Mouse (Mus musculus): Measurements from ENCODE around the gene Obscn. TPM values are rescaled to one million over a fixed set of nuclear protein-coding genes. Genes with fewer than 3 reads are reported as not detected.

Gene Obscn
- total and polyA plus RNA-seq, 3 experiments, result 0.08 to 0.54 TPM; not detected in 1

GRCm38 (mm10) chr11:58978027-58978705 is 158.0 kb downstream of the Obscn start, which contains the start of gene Trim11:
TSS of gene Trim11 (plus strand) at chr11:58978093.
- Histone ChIP-seq H3K36me3 (ENCODE audit: control insufficient read depth in 1 of 2, insufficient read depth in 2 of 2, low read length in 2 of 2) (peaks cover 5 to 23% of the 10 kb centered on the region in 2 experiments; a peak in 3 of 4 replicates), H3K4me1 (ENCODE audit: control insufficient read depth in 1 of 2, insufficient read depth in 2 of 2, low read length in 2 of 2) (peaks cover 15 to 18% of the 10 kb centered on the region in 2 experiments)

GRCm38 (mm10) chr11:58977607-58978026 is 158.6 kb downstream of the Obscn start:
- TF ChIP-seq MYB (IDR thresholded peaks at IDR 0.05; ENCODE audit: low read depth, low read length) (no peak), MAX (IDR thresholded peaks at IDR 0.05; ENCODE audit: low read length) (peak; percentile 72), MXI1 (IDR thresholded peaks at IDR 0.05; ENCODE audit: low read depth, low read length) (peak; percentile 87; the same call in 1 of the 2 replicates), JUND (IDR thresholded peaks at IDR 0.05; ENCODE audit: low read depth, low read length) (no peak), RCOR1 (IDR thresholded peaks at IDR 0.05; ENCODE audit: low read depth, low read length) (0 out of 2 replicates have a peak, but pooled peaks have one; percentile 14), POLR2A (IDR thresholded peaks at IDR 0.05; ENCODE audit: control insufficient read depth in 1 of 2, insufficient read depth in 1 of 2, low read depth in 1 of 2, low read length in 2 of 2, poor library complexity in 1 of 2) (peak in 1 of 2 experiments; percentile 71; a peak in 1 of 4 replicates)
- H3K36me3 ChIP-seq (ENCODE audit: control insufficient read depth in 1 of 2, insufficient read depth in 2 of 2, low read length in 2 of 2), result peaks cover 5 to 23% of the 10 kb centered on the region in 2 experiments; a peak in 3 of 4 replicates
- peak; percentile 67 for DNase-seq (ENCODE audit: low read depth, low spot score)
- peak overlapping the region; percentile 89 for H3K27ac ChIP-seq (ENCODE audit: control insufficient read depth, low read depth, low read length)
- no peaks in the 10 kb centered on the region for H3K9me3 ChIP-seq (replicated peaks; ENCODE audit: insufficient read depth, low read length)
- H3K9ac ChIP-seq (ENCODE audit: control insufficient read depth, low read depth, low read length, poor library complexity, severe bottlenecking), result peak overlapping the region; percentile 81
- H3K27me3 ChIP-seq (ENCODE audit: control insufficient read depth in 1 of 2, insufficient read depth in 2 of 2, low read length in 2 of 2), result no peaks in the 10 kb centered on the region
- H3K4me3 ChIP-seq (ENCODE audit: control insufficient read depth in 1 of 2, insufficient read depth in 1 of 2, low read depth in 2 of 2, low read length in 2 of 2), result peak overlapping the region; percentile 88 to 97
- H3K79me2 ChIP-seq (ENCODE audit: control insufficient read depth, insufficient read depth, low read length, poor library complexity), result peaks cover 52% of the 10 kb centered on the region
- H3K4me1 ChIP-seq (ENCODE audit: control insufficient read depth in 1 of 2, insufficient read depth in 2 of 2, low read length in 2 of 2), result peaks cover 15 to 18% of the 10 kb centered on the region in 2 experiments

More at GRCm38 (mm10) chr11:58978027-58978705, 158.0 kb downstream of the Obscn start, which contains the start of gene Trim11:
- Histone ChIP-seq H3K27me3 (ENCODE audit: control insufficient read depth in 1 of 2, insufficient read depth in 2 of 2, low read length in 2 of 2) (no peaks in the 10 kb centered on the region), H3K9me3 (replicated peaks; ENCODE audit: insufficient read depth, low read length) (no peaks in the 10 kb centered on the region), H3K4me3 (ENCODE audit: control insufficient read depth in 1 of 2, insufficient read depth in 1 of 2, low read depth in 2 of 2, low read length in 2 of 2) (peak within 1 kb of the TSS; percentile 88 to 97), H3K79me2 (ENCODE audit: control insufficient read depth, insufficient read depth, low read length, poor library complexity) (peaks cover 52% of the 10 kb centered on the region), H3K9ac (ENCODE audit: control insufficient read depth, low read depth, low read length, poor library complexity, severe bottlenecking) (peak within 1 kb of the TSS; percentile 81), H3K27ac (ENCODE audit: control insufficient read depth, low read depth, low read length) (peak within 1 kb of the TSS; percentile 89)
- TF ChIP-seq ZNF384 (IDR thresholded peaks at IDR 0.05; ENCODE audit: low read depth, low read length) (peak; percentile 74), GABPA (IDR thresholded peaks at IDR 0.05; ENCODE audit: low read depth, low read length) (0 out of 2 replicates have a peak, but pooled peaks have one; percentile 17), ZKSCAN1 (IDR thresholded peaks at IDR 0.05; ENCODE audit: low read depth, low read length) (no peak), GATA1 (IDR thresholded peaks at IDR 0.05; ENCODE audit: low read depth, low read length) (no peak), MAFK (IDR thresholded peaks at IDR 0.05; ENCODE audit: borderline replicate concordance, low read depth, low read length) (no peak), MXI1 (IDR thresholded peaks at IDR 0.05; ENCODE audit: low read depth, low read length) (peak; percentile 50), SIN3A (IDR thresholded peaks at IDR 0.05; ENCODE audit: low read length) (peak; percentile 93), TBP (IDR thresholded peaks at IDR 0.05; ENCODE audit: low read depth, low read length) (peak; percentile 91), POLR2AphosphoS2 (IDR thresholded peaks at IDR 0.05; ENCODE audit: low read length) (peak; percentile 93; the same call in 1 of the 2 replicates), POLR2A (IDR thresholded peaks at IDR 0.05; ENCODE audit: control insufficient read depth in 1 of 2, insufficient read depth in 1 of 2, low read depth in 1 of 2, low read length in 2 of 2, poor library complexity in 1 of 2) (peak; percentile 78 to 96), JUND (IDR thresholded peaks at IDR 0.05; ENCODE audit: low read depth, low read length) (no peak), CHD2 (IDR thresholded peaks at IDR 0.05; ENCODE audit: low read length) (no peak), ZMIZ1 (IDR thresholded peaks at IDR 0.05; ENCODE audit: low read depth, low read length) (peak; percentile 83), NELFE (IDR thresholded peaks at IDR 0.05; ENCODE audit: low read depth, low read length) (peak; percentile 96), MYC (IDR thresholded peaks at IDR 0.05; ENCODE audit: low read depth, low read length) (0 out of 2 replicates have a peak, but pooled peaks have one; percentile 20), MAZ (IDR thresholded peaks at IDR 0.05; ENCODE audit: low read depth, low read length) (peak; percentile 30; the same call in 1 of the 2 replicates), RAD21 (IDR thresholded peaks at IDR 0.05; ENCODE audit: low read depth, low read length) (no peak), NRF1 (IDR thresholded peaks at IDR 0.05; ENCODE audit: insufficient read depth, low read depth, low read length, poor library complexity, severe bottlenecking) (0 out of 2 replicates have a peak, but pooled peaks have one; percentile 5), POLR2AphosphoS5 (IDR thresholded peaks at IDR 0.05; ENCODE audit: borderline replicate concordance, low read depth, low read length) (no peak), TCF12 (IDR thresholded peaks at IDR 0.05; ENCODE audit: low read depth, low read length) (peak; percentile 59; the same call in 1 of the 2 replicates), TAL1 (IDR thresholded peaks at IDR 0.05; ENCODE audit: low read length) (no peak), USF1 (IDR thresholded peaks at IDR 0.05; ENCODE audit: low read depth, low read length) (no peak), ZC3H11A (IDR thresholded peaks at IDR 0.05; ENCODE audit: low read depth, low read length) (no peak), ELF1 (IDR thresholded peaks at IDR 0.05; ENCODE audit: low read depth, low read length) (peak; percentile 95), CTCF (IDR thresholded peaks at IDR 0.05 in 2 of 3, conservative IDR thresholded peaks at IDR 0.05 in 1 of 3; ENCODE audit: control insufficient read depth in 1 of 3, insufficient read depth in 1 of 3, low read depth in 2 of 3, low read length in 3 of 3, poor library complexity in 1 of 3, severe bottlenecking in 1 of 3) (no peak), EP300 (IDR thresholded peaks at IDR 0.05; ENCODE audit: low read depth in 1 of 2, low read length in 2 of 2) (no peak), HCFC1 (IDR thresholded peaks at IDR 0.05; ENCODE audit: low read depth, low read length) (peak; percentile 89), UBTF (IDR thresholded peaks at IDR 0.05; ENCODE audit: borderline replicate concordance, insufficient read depth, low read depth, low read length) (no peak)
- peak; percentile 92 for DNase-seq (ENCODE audit: low read depth, low spot score)

Data from MEL (cell line).